Mouse (Mus musculus) heart, adult 2 months (tissue): ENCODE measurements around the gene Clip2. TPM values are rescaled to one million over a fixed set of nuclear protein-coding genes. Genes with fewer than 3 reads are reported as not detected.

Source experiments
- DNase-seq, 2 experiments: peaks; one replicate each; pipeline ENCODE4 v3.0.0; 2021
- H3K27ac ChIP-seq: fragments of 200-600 bp; 2 replicates; pipeline ENCODE4 v1.8.1; 2022
- H3K27me3 ChIP-seq: fragments of 200-500 bp; 2 replicates; pipeline ENCODE4 v1.6.1; 2012; ENCODE audit warnings: mild to moderate bottlenecking, low read length, inconsistent platforms, mixed read lengths; ENCODE audit not compliant: control insufficient read depth, insufficient read depth
- H3K36me3 ChIP-seq: fragments of 200-500 bp; 2 replicates; pipeline ENCODE4 v1.6.1; 2012; ENCODE audit warnings: low read length, inconsistent platforms; ENCODE audit not compliant: control insufficient read depth, insufficient read depth
- H3K4me1 ChIP-seq: fragments of 200-500 bp; 2 replicates; pipeline ENCODE4 v1.6.1; 2011; ENCODE audit warnings: low read length; ENCODE audit not compliant: control insufficient read depth, insufficient read depth
- H3K4me3 ChIP-seq: fragments of 200-600 bp; 2 replicates; pipeline ENCODE4 v1.8.1; 2022
- H3K79me2 ChIP-seq: fragments of 200-500 bp; replicated peaks from 2 replicates; pipeline ENCODE4 v1.6.1; 2012; ENCODE audit warnings: mild to moderate bottlenecking, inconsistent platforms, low read length, moderate library complexity, mixed read lengths; ENCODE audit not compliant: control insufficient read depth, insufficient read depth
- H3K9ac ChIP-seq: fragments of 200-500 bp; 2 replicates; pipeline ENCODE4 v1.6.1; 2012; ENCODE audit warnings: low read depth, mild to moderate bottlenecking, control low read depth, inconsistent platforms, low read length, mixed read lengths
- CTCF ChIP-seq: fragments of 200-600 bp; IDR thresholded peaks from 2 replicates; pipeline ENCODE4 v1.8.1; 2022; ENCODE audit warnings: antibody characterized with exemption, mild to moderate bottlenecking, moderate library complexity
- EP300 ChIP-seq: fragments of 200-500 bp; IDR thresholded peaks from 2 replicates; pipeline ENCODE4 v1.6.1; 2011; ENCODE audit warnings: low read depth, low read length, control low read depth; ENCODE audit not compliant: insufficient read depth
- POLR2A ChIP-seq: fragments of 200-500 bp; IDR thresholded peaks from 2 replicates; pipeline ENCODE4 v1.6.1; 2011; ENCODE audit warnings: mild to moderate bottlenecking, low read depth, low read length, control low read depth; ENCODE audit not compliant: insufficient read depth
- WGBS: fragments of 180-500 bp; shearing (Covaris S2); methylation state at CpG from one replicate; pipeline ENCODE4 v1.1.7; 2018; 5-methylcytosine and 5-hydroxymethylcytosine counted together
- intact Hi-C: fragments of 180-260 bp; cut with DNase I; formaldehyde crosslinking; loops from one replicate; pipeline ENCODE4 v1.15.1; 2025
- long read RNA-seq: library from polyadenylated mRNA; stranded (forward); transcript quantifications from one replicate; pipeline ENCODE4 v2.0.0, GENCODE M21; 2021
- polyA plus RNA-seq: library from polyadenylated mRNA; depleted of rRNA; stranded (reverse); fragments of >200 nt; gene quantifications from 2 replicates; pipeline ENCODE4 v1.2.3, GENCODE M21; 2012; rRNA removed
- total RNA-seq, 2 experiments: library from RNA; stranded (reverse); gene quantifications; 2 replicates each; pipeline ENCODE4 v1.2.3; 2021

The Clip2 gene
- total RNA-seq (1 to 10 TPM; 7.0 to 8.0 TPM), polyA plus RNA-seq (6.2 and 9.8 TPM in 2 replicates)
- long read RNA-seq, full-length matches to known transcripts = 2 of 3 reads
- long read RNA-seq, partial matches to known transcripts = 1 of 3 reads
- long read RNA-seq, other reads (novel, unspliced or antisense) = 0 of 3 reads

GRCm38 (mm10) chr5:134552110-134552972 lies at the start of gene Clip2:
Clip2 (minus strand) TSS chr5:134552434.
- Histone ChIP-seq H3K79me2 (no peaks in the 10 kb centered on the region), H3K27ac (peak within 1 kb of the TSS; percentile 85), H3K27me3 (no peaks in the 10 kb centered on the region), H3K4me1 (peaks cover 10% of the 10 kb centered on the region), H3K9ac (peak within 1 kb of the TSS; percentile 87), H3K36me3 (no peaks in the 10 kb centered on the region), H3K4me3 (peak within 1 kb of the TSS; percentile 92)
- intact Hi-C loops = loop anchor here (1.0 kb wide), 1 partner anchor 19 kb away; no protein-coding TSS in a partner anchor
- 4% methylated on average over 57 of the region's 61 CpGs for WGBS
- peak; percentile 99 for DNase-seq
- TF ChIP-seq CTCF = peak; percentile 60
- no peak for TF ChIP-seq EP300

- H3K79me2 ChIP-seq = no peaks in the 10 kb centered on the region
- DNase-seq = peak in 1 of 2 experiments; percentile 43
- intact Hi-C loops = no loop called here
- H3K36me3 ChIP-seq = no peaks in the 10 kb centered on the region
- no peak overlapping the region for H3K27ac ChIP-seq
- no peaks in the 10 kb centered on the region for H3K4me1 ChIP-seq
- H3K4me3 ChIP-seq = no peak overlapping the region
- TF ChIP-seq CTCF = no peak
- TF ChIP-seq EP300 = no peak
- no peak for TF ChIP-seq POLR2A
- H3K27me3 ChIP-seq = no peaks in the 10 kb centered on the region
- no peak overlapping the region for H3K9ac ChIP-seq
- 71% methylated on average over 10 of the region's 10 CpGs for WGBS
These were observed 45.5 kb upstream of the Clip2 start for GRCm38 (mm10) chr5:134597711-134598110.

GRCm38 (mm10) chr5:134593093-134593492 lies 40.9 kb upstream of the Clip2 start:
- TF ChIP-seq POLR2A (no peak), EP300 (no peak), CTCF (no peak)
- H3K9ac ChIP-seq = no peak overlapping the region
- DNase-seq = no peak
- no peaks in the 10 kb centered on the region for H3K27me3 ChIP-seq
- intact Hi-C loops = no loop called here
- WGBS = 81% methylated on average over 9 of the region's 9 CpGs
- no peak overlapping the region for H3K27ac ChIP-seq
- no peaks in the 10 kb centered on the region for H3K36me3 ChIP-seq
- H3K79me2 ChIP-seq = no peaks in the 10 kb centered on the region
- H3K4me3 ChIP-seq = no peak overlapping the region
- no peaks in the 10 kb centered on the region for H3K4me1 ChIP-seq

DNA sequence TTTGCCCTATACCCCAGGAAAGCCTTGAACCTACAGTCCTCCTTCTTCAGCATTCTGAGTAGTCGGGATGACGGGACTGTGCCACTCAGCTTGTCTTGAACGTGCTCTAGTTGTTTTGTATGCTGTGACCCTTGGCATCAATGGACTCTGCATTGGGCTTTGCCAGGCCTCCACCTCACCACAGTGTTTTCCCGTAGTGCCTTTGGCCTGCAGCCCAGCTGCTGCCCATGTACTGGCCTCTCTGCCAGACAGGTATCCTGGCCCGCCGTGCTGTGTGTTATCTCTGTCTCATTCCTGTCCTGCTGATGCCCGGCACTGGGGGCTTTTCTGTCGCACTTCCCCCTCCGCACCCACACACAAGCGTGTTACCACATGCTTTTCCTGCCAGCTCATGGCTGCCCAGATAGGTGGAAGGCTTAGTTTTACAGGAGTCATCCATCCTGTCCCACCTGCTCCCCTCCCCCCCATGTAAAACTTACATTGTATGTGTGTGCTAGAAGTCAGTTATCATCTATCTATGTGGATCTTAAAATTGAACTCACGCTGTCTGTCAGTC lies 39.9 kb upstream of the Clip2 start:
- DNase-seq = peak; percentile 46 to 64
- Histone ChIP-seq H3K27ac (no peak overlapping the region), H3K27me3 (no peaks in the 10 kb centered on the region), H3K4me3 (no peak overlapping the region), H3K4me1 (no peaks in the 10 kb centered on the region), H3K79me2 (no peaks in the 10 kb centered on the region), H3K9ac (no peak overlapping the region), H3K36me3 (no peaks in the 10 kb centered on the region)
- 57% methylated on average over 11 of the region's 11 CpGs for WGBS
- intact Hi-C loops = no loop called here
- no peak for TF ChIP-seq POLR2A
- no peak for TF ChIP-seq EP300
- TF ChIP-seq CTCF = no peak

GRCm38 (mm10) chr5:134589900-134590299 lies 37.7 kb upstream of the Clip2 start:
- Histone ChIP-seq H3K4me1 (no peaks in the 10 kb centered on the region), H3K27ac (no peak overlapping the region), H3K27me3 (no peaks in the 10 kb centered on the region), H3K9ac (no peak overlapping the region), H3K79me2 (no peaks in the 10 kb centered on the region), H3K36me3 (no peaks in the 10 kb centered on the region), H3K4me3 (no peak overlapping the region)
- WGBS = 88% methylated on average over 3 of the region's 3 CpGs
- intact Hi-C loops = no loop called here
- no peak for DNase-seq
- no peak for TF ChIP-seq EP300
- TF ChIP-seq POLR2A = no peak
- no peak for TF ChIP-seq CTCF

GRCm38 (mm10) chr5:134584798-134585197 lies 32.6 kb upstream of the Clip2 start:
- intact Hi-C loops = loop anchor here (5.0 kb wide), 2 partner anchors 37 to 118 kb away; no protein-coding TSS in a partner anchor
- peaks cover 3% of the 10 kb centered on the region for H3K4me1 ChIP-seq
- no peak overlapping the region for H3K4me3 ChIP-seq
- no peak overlapping the region for H3K27ac ChIP-seq
- DNase-seq = no peak
- no peaks in the 10 kb centered on the region for H3K27me3 ChIP-seq
- H3K36me3 ChIP-seq = no peaks in the 10 kb centered on the region
- H3K9ac ChIP-seq = no peak overlapping the region
- H3K79me2 ChIP-seq = peaks cover 2% of the 10 kb centered on the region
- TF ChIP-seq CTCF (no peak), EP300 (no peak), POLR2A (no peak)
- WGBS = 82% methylated on average over 5 of the region's 5 CpGs
